Mouse (Mus musculus) heart, postnatal 0 days (tissue): ENCODE results near the gene Bcar3.

Experiments
- CTCF ChIP-seq: IDR thresholded peaks from 2 replicates; pipeline ENCODE4 v1.5.1; 2016; ENCODE audit warnings: antibody characterized with exemption, control low read depth, low read depth
- EP300 ChIP-seq: IDR thresholded peaks from 2 replicates; pipeline ENCODE4 v1.6.1; 2016; ENCODE audit warnings: antibody characterized with exemption, low read depth

GRCm38 (mm10) chr3:122557766-122558165 lies 263.8 kb downstream of the Bcar3 start:
- TF ChIP-seq CTCF (no peak), EP300 (no peak)
